Mouse (Mus musculus): ENCODE data around the gene Eed. TPM values are rescaled to one million over a fixed set of nuclear protein-coding genes. Genes with fewer than 3 reads are reported as not detected.

Eed gene
- total RNA-seq, 1 experiment from 2014 or later, result 225 TPM

DNA sequence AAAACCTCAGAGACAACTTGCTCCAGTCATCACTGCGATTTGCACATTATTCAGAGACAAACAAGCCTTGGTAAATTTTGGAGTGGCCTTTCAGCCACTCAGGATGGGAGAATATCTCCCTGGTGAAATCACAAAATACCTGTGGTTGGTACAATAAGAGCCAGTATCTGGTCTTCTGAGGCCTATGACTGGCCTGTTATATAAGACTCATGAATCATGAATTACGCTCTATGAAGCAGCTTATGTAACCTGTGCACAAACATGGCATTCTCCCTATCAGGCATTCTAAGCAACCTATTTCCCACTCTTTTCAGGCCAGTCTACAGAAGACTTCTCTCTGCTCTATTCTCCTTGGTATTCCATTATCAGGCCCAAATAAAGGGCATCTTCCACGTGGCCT lies 68.4 kb downstream of the Eed start:
- no peak for ATAC-seq (replicated peaks; ENCODE audit: low read depth, poor library complexity, severe bottlenecking)

DNA sequence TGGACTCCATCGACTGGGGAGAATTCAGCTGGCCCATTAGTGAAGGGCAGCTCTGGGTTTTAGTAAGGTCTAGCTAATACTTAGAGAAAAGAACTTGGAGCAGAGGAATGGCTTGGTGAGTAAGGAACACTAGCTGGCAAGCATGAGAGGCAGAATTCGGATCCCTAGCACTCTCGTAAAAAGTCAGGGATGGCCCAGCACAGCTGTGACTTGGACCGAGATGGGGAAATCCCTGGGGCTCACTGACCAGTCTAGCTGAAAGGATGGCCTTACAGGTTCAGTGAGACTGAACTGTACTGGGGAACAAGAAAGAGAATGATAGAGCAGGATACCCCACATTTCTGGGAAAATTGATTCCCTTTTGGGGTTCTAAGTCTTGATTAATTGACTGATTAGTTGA lies 71.1 kb downstream of the Eed start:
- no peak for ATAC-seq (replicated peaks; ENCODE audit: low read depth, poor library complexity, severe bottlenecking)

DNA sequence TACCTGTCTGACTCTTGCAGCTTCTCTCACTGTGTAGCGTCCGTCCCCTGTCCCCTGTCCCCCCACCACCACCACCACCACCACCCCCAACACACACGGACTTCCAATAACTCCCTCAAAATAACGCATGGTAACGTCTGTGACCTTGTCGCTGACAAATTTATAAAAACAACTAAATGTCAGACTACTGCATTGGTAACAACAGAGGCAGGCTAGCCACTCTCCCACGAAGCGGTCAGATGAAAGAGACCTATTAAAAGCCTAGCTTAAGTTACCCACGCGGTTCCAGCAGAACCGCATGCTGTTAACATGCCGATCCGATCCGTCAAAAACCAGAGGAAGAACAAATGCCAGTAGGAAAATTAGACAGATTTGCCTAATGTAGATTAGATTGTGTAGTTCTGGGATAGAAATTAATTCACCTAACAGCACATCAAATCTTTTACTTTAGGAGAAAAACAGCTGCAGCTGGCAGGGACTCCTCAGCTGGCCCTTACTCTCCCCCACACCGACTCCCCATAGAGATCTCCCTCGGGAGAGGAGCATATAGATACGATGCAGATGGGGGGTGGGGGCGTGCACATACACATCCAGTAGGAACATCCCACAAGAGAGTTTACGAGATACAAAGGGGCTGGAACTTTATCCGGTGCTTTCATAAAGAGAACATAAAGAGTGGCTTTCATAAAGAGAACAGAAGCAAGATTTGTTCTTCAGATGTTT lies 71.7 kb downstream of the Eed start:
- ATAC-seq (replicated peaks; ENCODE audit: low read depth, poor library complexity, severe bottlenecking), result no peak

DNA sequence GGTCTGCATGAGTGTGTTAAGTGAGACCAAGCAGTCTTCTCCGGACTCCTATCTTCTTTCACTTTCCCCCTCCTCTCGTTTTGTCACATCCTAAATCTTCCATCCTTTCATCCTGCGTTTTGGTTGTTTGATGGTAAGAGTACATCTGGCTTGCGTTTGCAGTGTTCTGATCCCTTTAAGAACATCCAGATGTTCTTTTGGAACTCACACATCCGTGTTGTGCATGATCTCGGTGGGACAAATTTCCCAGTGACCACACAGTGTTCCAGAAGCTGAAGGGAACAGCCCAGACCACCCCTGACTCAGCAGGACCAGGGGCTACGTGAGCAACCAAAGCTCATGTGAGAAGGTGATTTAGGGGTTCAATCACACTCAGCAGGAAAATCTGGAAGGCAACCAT lies 72.4 kb downstream of the Eed start:
- no peak for ATAC-seq (replicated peaks; ENCODE audit: low read depth, poor library complexity, severe bottlenecking)

DNA sequence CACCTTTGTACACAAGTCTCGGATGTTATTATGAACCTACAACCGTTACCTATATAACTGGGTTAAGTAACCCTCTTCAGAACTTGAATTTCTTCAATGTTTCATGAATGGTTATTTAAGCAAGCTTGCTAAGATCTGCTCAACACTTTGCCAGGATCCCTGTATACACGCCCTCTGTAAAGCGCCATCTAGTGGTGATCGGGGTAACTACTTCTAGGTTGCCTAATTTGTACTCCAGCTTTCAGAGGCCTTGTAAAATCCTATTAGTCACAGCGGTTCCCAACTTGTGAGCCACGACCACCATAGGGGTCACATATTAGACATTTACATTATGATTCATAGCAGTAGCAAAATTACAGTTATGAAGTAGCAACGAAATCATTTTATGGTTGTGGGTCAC lies 72.8 kb downstream of the Eed start:
- ATAC-seq (replicated peaks; ENCODE audit: low read depth, poor library complexity, severe bottlenecking), result peak; percentile 94

Other genes starting within 250 kb of the Eed start
- gene Ccdc81, start 77.4 kb downstream of the Eed start, total RNA-seq (2017), result not detected in 2 replicates
- 96.7 and 113 TPM in 2 replicates for gene Hikeshi, start 39.8 kb downstream of the Eed start, total RNA-seq (2017)
- 190 and 196 TPM in 2 replicates for gene Picalm, start 149.2 kb upstream of the Eed start, total RNA-seq (2017)

Measured in common myeloid progenitor, adult 5-6 weeks (primary cell).